Mouse (Mus musculus): Measurements from ENCODE around the gene Rrh. TPM values are rescaled to one million over a fixed set of nuclear protein-coding genes. Genes with fewer than 3 reads are reported as not detected.

The Rrh gene
- not detected for total RNA-seq (2021)
- long read RNA-seq, experiment 1 = 0 reads
- long read RNA-seq, experiment 2 = 0 reads

GRCm38 (mm10) chr3:129822206-129822775 is at the start of gene Rrh:
TSS of gene Rrh (minus strand) at chr3:129822587.
- no peak for TF ChIP-seq CTCF (IDR thresholded peaks at IDR 0.05)
- H3K27ac ChIP-seq = no peak within 1 kb of the TSS
- intact Hi-C loops (cut with DNase I) = loop anchor here (10.0 kb wide), 1 partner anchor 97 kb away; no protein-coding TSS in a partner anchor
- DNase-seq = no peak
- H3K4me3 ChIP-seq = no peak within 1 kb of the TSS

GRCm38 (mm10) chr3:129863698-129864097 is 41.3 kb upstream of the Rrh start:
- peak; percentile 73 for TF ChIP-seq CTCF (IDR thresholded peaks at IDR 0.05)
- DNase-seq = peak; percentile 46
- intact Hi-C loops (cut with DNase I) = loop anchor here (2.0 kb wide), 1 partner anchor 217 kb away; no protein-coding TSS in a partner anchor
- Histone ChIP-seq H3K27ac (no peak overlapping the region), H3K4me3 (no peak overlapping the region)

GRCm38 (mm10) chr3:129862592-129862991 is 40.2 kb upstream of the Rrh start:
- Histone ChIP-seq H3K27ac (no peak overlapping the region), H3K4me3 (no peak overlapping the region)
- DNase-seq = no peak
- no peak for TF ChIP-seq CTCF (IDR thresholded peaks at IDR 0.05)
- intact Hi-C loops (cut with DNase I) = loop anchor here (2.0 kb wide), 1 partner anchor 218 kb away; no protein-coding TSS in a partner anchor

GRCm38 (mm10) chr3:129846846-129847245 is 24.5 kb upstream of the Rrh start:
- Histone ChIP-seq H3K27ac (no peak overlapping the region), H3K4me3 (no peak overlapping the region)
- TF ChIP-seq CTCF (IDR thresholded peaks at IDR 0.05) = no peak
- no peak for DNase-seq
- intact Hi-C loops (cut with DNase I) = no loop called here

DNA sequence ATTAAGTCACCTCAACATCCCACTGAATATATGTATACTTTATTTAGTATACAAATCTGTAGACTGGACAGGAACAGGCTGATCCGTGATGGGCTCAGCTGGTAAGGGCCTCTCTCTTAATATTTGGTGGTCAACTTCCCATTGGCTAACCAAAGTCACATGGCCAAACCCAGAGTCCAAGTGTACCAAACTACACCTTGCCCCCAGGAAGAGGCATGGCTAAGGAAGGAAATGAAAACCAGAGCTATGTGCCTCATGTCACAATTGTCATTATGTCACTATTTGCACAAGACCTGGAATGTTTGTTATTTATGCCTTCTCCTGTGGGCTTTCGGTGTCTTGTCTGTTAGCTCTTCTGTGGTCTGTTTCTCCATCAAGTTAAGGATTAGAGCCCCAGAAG is 23.5 kb upstream of the Rrh start:
- H3K27ac ChIP-seq = no peak overlapping the region
- no peak overlapping the region for H3K4me3 ChIP-seq
- no peak for TF ChIP-seq CTCF (IDR thresholded peaks at IDR 0.05)
- intact Hi-C loops (cut with DNase I) = no loop called here
- no peak for DNase-seq

DNA sequence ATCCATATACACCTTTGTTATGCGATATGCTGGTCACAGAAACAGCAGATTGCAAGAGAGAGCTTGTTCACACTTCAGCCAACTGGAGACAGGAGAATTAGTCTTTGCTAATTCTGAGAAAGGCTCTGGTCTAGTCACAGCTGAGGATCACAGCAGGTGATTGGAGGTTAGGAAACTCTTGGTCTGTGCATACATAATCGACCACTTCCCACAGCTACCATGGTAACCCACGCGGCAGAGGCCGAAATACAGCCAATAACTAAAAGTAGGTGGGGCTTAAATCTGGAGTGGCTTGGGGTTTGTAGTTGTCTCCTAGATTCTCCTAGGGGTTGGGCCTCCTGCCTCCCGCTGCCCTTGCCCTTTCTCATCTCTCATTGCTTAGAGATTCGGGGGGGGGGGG is 15.6 kb upstream of the Rrh start:
- DNase-seq = no peak
- H3K27ac ChIP-seq = no peak overlapping the region
- no peak overlapping the region for H3K4me3 ChIP-seq
- intact Hi-C loops (cut with DNase I) = no loop called here
- no peak for TF ChIP-seq CTCF (IDR thresholded peaks at IDR 0.05)

DNA sequence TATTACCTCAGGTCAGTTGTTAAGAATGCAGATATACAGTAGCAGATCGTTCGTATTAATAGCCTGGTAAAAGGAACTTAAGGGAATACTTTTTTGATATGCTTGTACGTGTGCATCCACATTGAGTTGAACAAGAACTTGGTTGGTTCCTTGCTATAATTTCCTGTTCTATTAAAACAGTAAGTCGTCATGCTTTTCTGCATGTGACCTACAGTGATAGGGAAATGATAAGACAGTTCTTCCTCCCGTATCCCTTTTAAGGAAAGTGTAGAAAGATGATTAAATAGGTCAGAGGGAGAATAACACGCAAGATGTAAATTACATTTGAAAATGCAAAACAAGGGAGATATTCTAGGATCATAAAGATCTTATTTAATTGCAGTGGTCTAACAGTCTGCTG is 14.6 kb upstream of the Rrh start:
- Histone ChIP-seq H3K27ac (no peak overlapping the region), H3K4me3 (no peak overlapping the region)
- intact Hi-C loops (cut with DNase I) = no loop called here
- no peak for DNase-seq
- TF ChIP-seq CTCF (IDR thresholded peaks at IDR 0.05) = no peak

- intact Hi-C loops (cut with DNase I) = no loop called here
- no peak for TF ChIP-seq CTCF (IDR thresholded peaks at IDR 0.05)
- no peak for DNase-seq
- no peak overlapping the region for H3K4me3 ChIP-seq
- no peak overlapping the region for H3K27ac ChIP-seq
These were observed 13.8 kb upstream of the Rrh start for GRCm38 (mm10) chr3:129836051-129836697.

- Histone ChIP-seq H3K4me3 (no peak within 1 kb of the TSS), H3K27ac (no peak within 1 kb of the TSS)
- DNase-seq = no peak
- intact Hi-C loops (cut with DNase I) = no loop called here
- TF ChIP-seq CTCF (IDR thresholded peaks at IDR 0.05) = no peak
These were observed 13.1 kb upstream of the Rrh start, which contains the start of gene Cfi for GRCm38 (mm10) chr3:129835388-129835934. TSS of gene Cfi (plus strand) at chr3:129835884.

- intact Hi-C loops (cut with DNase I) = loop anchor here (2.0 to 5.0 kb wide), 3 partner anchors 48 to 901 kb away; partner anchors contain the start of genes Pla2g12a, Rpl34 and Sec24b
- peak within 1 kb of the TSS; percentile 97 for H3K27ac ChIP-seq
- no peak for TF ChIP-seq CTCF (IDR thresholded peaks at IDR 0.05)
- DNase-seq = peak; percentile 97
- peak within 1 kb of the TSS; percentile 84 for H3K4me3 ChIP-seq
These were observed 8.7 kb upstream of the Rrh start, which contains the start of gene Gar1 for GRCm38 (mm10) chr3:129831035-129831568. TSS of gene Gar1 (minus strand) at chr3:129831396.

- DNase-seq = no peak
- intact Hi-C loops (cut with DNase I) = loop anchor here (2.0 to 5.0 kb wide), 3 partner anchors 48 to 902 kb away; partner anchors contain the start of genes Pla2g12a, Rpl34 and Sec24b
- H3K4me3 ChIP-seq = peak overlapping the region; percentile 84
- H3K27ac ChIP-seq = peak overlapping the region; percentile 97
- no peak for TF ChIP-seq CTCF (IDR thresholded peaks at IDR 0.05)
These were observed 8.2 kb upstream of the Rrh start for GRCm38 (mm10) chr3:129830626-129831025.

DNA sequence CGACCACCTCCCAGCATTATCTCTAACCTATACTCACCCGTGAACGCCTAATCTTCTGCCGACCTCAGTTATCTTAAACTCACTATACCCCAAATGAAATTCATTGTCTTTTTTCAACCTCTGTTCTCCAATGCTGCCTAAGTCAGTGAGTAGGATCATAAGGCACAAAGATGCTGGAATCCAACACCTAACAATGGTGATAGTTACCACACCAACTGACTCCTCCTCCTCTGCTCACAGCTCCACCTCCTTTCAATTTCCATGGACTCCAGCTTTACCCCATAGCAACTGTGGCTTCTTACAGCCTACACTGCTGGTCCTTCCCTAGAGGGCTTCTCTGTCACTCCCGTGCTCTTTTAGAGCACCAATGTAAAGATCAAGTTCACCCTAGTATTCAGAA is 5.3 kb upstream of the Rrh start:
- H3K27ac ChIP-seq = no peak overlapping the region
- no peak for DNase-seq

DNA sequence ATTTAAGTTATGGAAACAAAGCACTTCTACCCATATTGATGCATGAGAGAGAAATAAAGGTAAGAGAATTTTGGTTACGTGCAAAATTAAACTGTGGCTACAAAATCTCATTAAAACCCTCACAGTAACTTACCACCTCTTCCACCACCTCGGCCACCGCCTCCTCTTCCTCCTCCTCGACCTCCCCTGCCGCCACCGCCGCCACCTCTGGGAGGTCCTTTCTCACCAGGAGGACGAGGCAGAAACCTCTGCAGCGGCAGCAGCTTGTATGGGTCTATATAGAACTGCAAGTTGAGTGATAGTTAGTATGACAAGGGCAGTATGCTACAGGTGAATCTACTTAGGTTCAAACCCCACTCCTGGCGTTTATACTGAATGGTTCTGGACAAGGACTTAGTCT is 4.3 kb upstream of the Rrh start:
- no peak for TF ChIP-seq CTCF (IDR thresholded peaks at IDR 0.05)
- DNase-seq = no peak
- Histone ChIP-seq H3K4me3 (no peak overlapping the region), H3K27ac (no peak overlapping the region)
- intact Hi-C loops (cut with DNase I) = loop anchor here (10.0 kb wide), 1 partner anchor 102 kb away; no protein-coding TSS in a partner anchor

More for the DNA sequence above, 5.3 kb upstream of the Rrh start:
- intact Hi-C loops (cut with DNase I) = loop anchor here (10.0 kb wide), 1 partner anchor 103 kb away; no protein-coding TSS in a partner anchor
- no peak for TF ChIP-seq CTCF (IDR thresholded peaks at IDR 0.05)
- no peak overlapping the region for H3K4me3 ChIP-seq
